Comparison of ENCODE assay signal across 18 mouse cellular contexts in genomic region chr3:32012205-32012931, GRCm38 (mm10).
DNase-seq lines count a peak whose midpoint lies in the region; ATAC-seq and TF ChIP-seq lines count a peak whose summit lies in the region.
"Had no signal": no experiment of that assay in that cellular context is flagged by ENCODE, and none has a peak within 500 bp of the region (broad histone marks: within the 10 kb centered on the region; RNA-seq: fewer than 3 reads in every experiment).

No protein-coding gene starts in this region.

- H3K9me3 ChIP-seq in midbrain, postnatal 0 days (ENCODE audit: low read length), result no peaks in the 10 kb centered on the region
- no peaks in the 10 kb centered on the region for H3K9me3 ChIP-seq in midbrain, embryonic 10.5 days (replicated peaks)
- H3K9me3 ChIP-seq in forebrain, postnatal 0 days (ENCODE audit: low read length), result no peaks in the 10 kb centered on the region
- H3K9me3 ChIP-seq: heart, embryonic 10.5 days; stomach, embryonic 15.5 days had no signal

- H3K27ac ChIP-seq in midbrain, postnatal 0 days (ENCODE audit: low read depth, low read length), result no peak overlapping the region
- no peak overlapping the region for H3K27ac ChIP-seq in midbrain, embryonic 10.5 days (replicated peaks)
- H3K27ac ChIP-seq in forebrain, postnatal 0 days (ENCODE audit: low read depth, low read length), result no peak overlapping the region
- H3K27ac ChIP-seq: heart, embryonic 10.5 days; stomach, embryonic 15.5 days had no signal

- no peaks in the 10 kb centered on the region for H3K36me3 ChIP-seq in midbrain, postnatal 0 days (ENCODE audit: insufficient read depth, low read length)
- H3K36me3 ChIP-seq in midbrain, embryonic 10.5 days, result no peaks in the 10 kb centered on the region
- no peaks in the 10 kb centered on the region for H3K36me3 ChIP-seq in forebrain, postnatal 0 days (ENCODE audit: insufficient read depth)
- H3K36me3 ChIP-seq: heart, embryonic 10.5 days; stomach, embryonic 15.5 days had no signal

- no peaks in the 10 kb centered on the region for H3K27me3 ChIP-seq in midbrain, postnatal 0 days (ENCODE audit: insufficient read depth, low read length)
- no peaks in the 10 kb centered on the region for H3K27me3 ChIP-seq in midbrain, embryonic 10.5 days (ENCODE audit: low read depth, poor library complexity, severe bottlenecking)
- no peaks in the 10 kb centered on the region for H3K27me3 ChIP-seq in forebrain, postnatal 0 days (ENCODE audit: insufficient read depth, low read length)
- H3K27me3 ChIP-seq: stomach, embryonic 15.5 days had no signal

- H3K4me1 ChIP-seq in midbrain, postnatal 0 days (ENCODE audit: insufficient read depth, low read length), result no peaks in the 10 kb centered on the region
- no peaks in the 10 kb centered on the region for H3K4me1 ChIP-seq in midbrain, embryonic 10.5 days
- H3K4me1 ChIP-seq in forebrain, postnatal 0 days (ENCODE audit: insufficient read depth), result no peaks in the 10 kb centered on the region
- H3K4me1 ChIP-seq: heart, embryonic 10.5 days; stomach, embryonic 15.5 days had no signal

- no peak overlapping the region for H3K4me3 ChIP-seq in midbrain, postnatal 0 days (ENCODE audit: low read depth, low read length)
- H3K4me3 ChIP-seq in midbrain, embryonic 10.5 days, result no peak overlapping the region
- H3K4me3 ChIP-seq in forebrain, postnatal 0 days (ENCODE audit: low read depth, low read length), result no peak overlapping the region
- H3K4me3 ChIP-seq: heart, embryonic 10.5 days; stomach, embryonic 15.5 days had no signal

- DNase-seq in frontal cortex, postnatal 25 days (ENCODE audit: low spot score in 2 of 2), result no peak
- DNase-seq in midbrain, postnatal 0 days (ENCODE audit: low spot score), result peak; percentile 11
- no peak for DNase-seq in midbrain, embryonic 10.5 days (ENCODE audit: low spot score)
- peak; percentile 9 for DNase-seq in cerebellum, adult 8-10 months
- peak; percentile 19 for DNase-seq in forebrain, postnatal 0 days
- no peak for DNase-seq in adrenal gland, adult 8-10 months
- DNase-seq in spleen, postnatal 36 days (ENCODE audit: low spot score in 2 of 2), result no peak
- DNase-seq: adrenal gland, postnatal 25 days; B cell, adult 2 months; gastrocnemius, postnatal 36 days; heart, postnatal 10 days; kidney, adult 2 months; kidney, postnatal 14 days; lung, postnatal 10 days had no signal

- ATAC-seq in frontal cortex, adult (ENCODE audit: low TSS enrichment), result 0 out of 2 replicates have a peak, but pooled peaks have one; percentile 27
- ATAC-seq in midbrain, postnatal 0 days (ENCODE audit: low FRiP score), result no peak
- ATAC-seq in forebrain, postnatal 0 days, result peak; percentile 87
- ATAC-seq: activated CD4-positive, CD25-positive, alpha-beta regulatory T cell, adult 4 months had no signal

- WGBS in midbrain, postnatal 0 days, result 82% methylated on average over 12 of the region's 12 CpGs
- WGBS in midbrain, embryonic 10.5 days, result 92% methylated on average over 12 of the region's 12 CpGs
- 73% methylated on average over 12 of the region's 12 CpGs for WGBS in forebrain, postnatal 0 days

- no peak overlapping the region for H3K4me2 ChIP-seq in midbrain, postnatal 0 days (ENCODE audit: low read depth, low read length, poor library complexity, severe bottlenecking)
- H3K4me2 ChIP-seq in forebrain, postnatal 0 days (ENCODE audit: low read depth), result no peak overlapping the region
- H3K4me2 ChIP-seq: stomach, embryonic 15.5 days had no signal

- no peak overlapping the region for H3K9ac ChIP-seq in midbrain, postnatal 0 days (replicated peaks; ENCODE audit: low read length, poor library complexity, severe bottlenecking)
- no peak overlapping the region for H3K9ac ChIP-seq in forebrain, postnatal 0 days
- H3K9ac ChIP-seq: stomach, embryonic 15.5 days had no signal

- no peak for TF ChIP-seq CTCF in midbrain, postnatal 0 days (IDR thresholded peaks at IDR 0.05)
- no peak for TF ChIP-seq CTCF in forebrain, postnatal 0 days (IDR thresholded peaks at IDR 0.05; ENCODE audit: low read depth)

Comparison
In these comparisons a context has a peak if more than half of its experiments do, and no peak if none do; other contexts are left out.
1. DNase-seq: peak in midbrain, postnatal 0 days (single experiment), cerebellum, adult 8-10 months (single experiment) and forebrain, postnatal 0 days (single experiment); none in frontal cortex, postnatal 25 days (0 of 2), midbrain, embryonic 10.5 days (single experiment), adrenal gland, adult 8-10 months (single experiment) and spleen, postnatal 36 days (0 of 2).